Comparison of ENCODE assay signal across 16 mouse cellular contexts in the genomic region with DNA sequence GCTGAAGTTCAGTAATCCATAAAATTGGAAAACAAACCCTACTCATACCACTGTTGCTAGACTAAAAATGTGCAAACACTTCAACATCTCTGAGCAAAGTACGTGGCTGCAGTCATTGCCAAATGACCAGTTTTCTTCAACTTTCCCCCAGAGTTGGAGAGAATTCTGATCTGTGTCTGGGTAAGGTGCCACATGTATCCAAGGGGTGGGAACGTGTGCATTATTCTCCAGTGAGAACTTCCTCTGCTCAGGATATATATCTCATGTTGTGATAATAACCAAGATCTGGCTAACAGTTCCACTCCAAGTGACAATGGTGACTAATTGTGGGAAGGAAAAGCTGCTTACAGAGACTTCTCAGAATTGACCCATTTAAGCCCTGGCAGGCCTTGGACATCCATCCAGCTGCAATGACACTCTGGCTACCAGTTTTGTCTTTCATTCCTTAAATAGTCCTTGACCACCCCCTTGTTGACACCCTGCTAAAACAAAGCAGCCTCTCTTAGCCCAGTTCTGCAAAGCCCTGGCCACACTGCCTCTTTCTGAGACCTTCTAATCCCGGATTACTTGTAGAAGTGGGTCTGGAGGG.
"Had no signal": no experiment of that assay in that cellular context is flagged by ENCODE, and none has a peak within 500 bp of the region (broad histone marks: within the 10 kb centered on the region; RNA-seq: fewer than 3 reads in every experiment).

No protein-coding gene starts in this region.

- H3K27ac ChIP-seq: left cerebral cortex, adult 2 months; limb, embryonic 13.5 days; liver, embryonic 14.5 days; macrophage; midbrain, embryonic 13.5 days; neural tube, embryonic 15.5 days had no signal

- H3K4me3 ChIP-seq: left cerebral cortex, adult 2 months; limb, embryonic 13.5 days; megakaryocyte, embryonic 14.5 days; midbrain, embryonic 13.5 days; myocyte; neural tube, embryonic 15.5 days had no signal

- H3K9me3 ChIP-seq: limb, embryonic 13.5 days; midbrain, embryonic 13.5 days; neural tube, embryonic 15.5 days had no signal

- H3K4me2 ChIP-seq: limb, embryonic 13.5 days; midbrain, embryonic 13.5 days; neural tube, embryonic 15.5 days had no signal

- H3K9ac ChIP-seq: limb, embryonic 13.5 days; liver, embryonic 14.5 days; midbrain, embryonic 13.5 days; neural tube, embryonic 15.5 days had no signal

- DNase-seq: kidney, adult 8-10 months; kidney, postnatal 25 days; lung, adult 2 months; right cerebral cortex, postnatal 4 days; spleen, adult 18-20 months; thymus, adult 2 months; thymus, postnatal 25 days had no signal

- H3K27me3 ChIP-seq: limb, embryonic 13.5 days; midbrain, embryonic 13.5 days; neural tube, embryonic 15.5 days had no signal

- H3K36me3 ChIP-seq: limb, embryonic 13.5 days; midbrain, embryonic 13.5 days; neural tube, embryonic 15.5 days had no signal

- ATAC-seq: intestine, postnatal 0 days; midbrain, embryonic 13.5 days had no signal
